Mouse (Mus musculus) neural tube, postnatal 0 days (tissue): ENCODE data around the gene Smim7. TPM values are rescaled to one million over a fixed set of nuclear protein-coding genes. Genes with fewer than 3 reads are reported as not detected.

Source experiments
- microRNA-seq: library from miRNA; unstranded; fragments of <30 nt; microRNA quantifications from one replicate; pipeline ENCODE4, GENCODE M21; 2016
- polyA plus RNA-seq: library from polyadenylated mRNA; unstranded; fragments of >200 nt; fragmentation: Nextera tagmentation; extraction: Ambion mirVana; gene quantifications from 2 replicates; pipeline ENCODE4 v1.2.1, GENCODE M21; 2015

Smim7 gene
- 118 and 136 TPM in 2 replicates for polyA plus RNA-seq

DNA sequence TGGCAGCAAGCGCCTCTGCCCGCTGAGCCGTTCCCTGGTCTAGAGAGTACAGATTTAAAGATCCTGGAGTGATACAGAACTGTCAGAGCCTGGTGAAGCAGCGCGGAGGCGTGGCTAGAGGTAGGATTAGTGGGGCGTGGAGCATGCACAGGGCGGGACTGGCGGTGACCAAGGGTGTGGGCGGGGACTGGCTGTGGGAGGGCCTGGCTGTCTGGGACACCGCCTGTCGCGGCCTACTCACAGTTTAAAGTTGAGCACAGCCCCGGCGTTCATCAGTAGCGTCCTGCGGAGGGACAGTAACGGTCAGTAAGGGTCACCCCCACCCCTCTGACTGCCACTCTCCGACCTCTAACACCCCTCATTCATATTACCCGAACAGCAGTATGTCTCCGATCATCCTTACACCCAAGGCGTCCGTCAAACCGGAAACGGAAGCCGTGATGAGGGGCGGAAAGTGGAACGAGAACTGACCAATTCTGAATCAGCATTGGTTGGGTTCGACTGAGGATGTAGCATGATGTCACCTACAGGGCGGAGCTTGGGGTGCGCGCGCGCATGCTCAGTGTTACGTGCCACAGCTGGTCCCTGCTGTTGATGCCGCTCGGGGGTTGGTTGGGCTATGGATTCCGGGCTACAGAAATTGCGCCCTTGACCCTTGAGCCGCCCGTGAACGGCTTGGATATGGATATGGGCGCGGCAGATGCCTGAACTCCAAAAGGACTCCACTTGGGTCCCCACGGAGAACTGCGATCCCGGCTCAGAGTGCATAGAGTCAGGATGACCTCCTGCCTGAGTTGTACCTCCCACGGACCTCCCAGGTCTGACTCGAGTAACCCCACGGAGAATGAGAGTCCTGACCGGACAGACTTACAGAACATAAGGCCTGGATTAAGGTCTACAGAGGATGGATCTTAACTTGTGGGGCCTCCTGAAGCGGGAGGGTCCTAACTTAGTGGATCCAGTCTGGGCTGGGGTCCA lies at the start of gene Smim7:
Smim7 (minus strand) TSS at position 456 of the 978 bp plus-strand sequence.

DNA sequence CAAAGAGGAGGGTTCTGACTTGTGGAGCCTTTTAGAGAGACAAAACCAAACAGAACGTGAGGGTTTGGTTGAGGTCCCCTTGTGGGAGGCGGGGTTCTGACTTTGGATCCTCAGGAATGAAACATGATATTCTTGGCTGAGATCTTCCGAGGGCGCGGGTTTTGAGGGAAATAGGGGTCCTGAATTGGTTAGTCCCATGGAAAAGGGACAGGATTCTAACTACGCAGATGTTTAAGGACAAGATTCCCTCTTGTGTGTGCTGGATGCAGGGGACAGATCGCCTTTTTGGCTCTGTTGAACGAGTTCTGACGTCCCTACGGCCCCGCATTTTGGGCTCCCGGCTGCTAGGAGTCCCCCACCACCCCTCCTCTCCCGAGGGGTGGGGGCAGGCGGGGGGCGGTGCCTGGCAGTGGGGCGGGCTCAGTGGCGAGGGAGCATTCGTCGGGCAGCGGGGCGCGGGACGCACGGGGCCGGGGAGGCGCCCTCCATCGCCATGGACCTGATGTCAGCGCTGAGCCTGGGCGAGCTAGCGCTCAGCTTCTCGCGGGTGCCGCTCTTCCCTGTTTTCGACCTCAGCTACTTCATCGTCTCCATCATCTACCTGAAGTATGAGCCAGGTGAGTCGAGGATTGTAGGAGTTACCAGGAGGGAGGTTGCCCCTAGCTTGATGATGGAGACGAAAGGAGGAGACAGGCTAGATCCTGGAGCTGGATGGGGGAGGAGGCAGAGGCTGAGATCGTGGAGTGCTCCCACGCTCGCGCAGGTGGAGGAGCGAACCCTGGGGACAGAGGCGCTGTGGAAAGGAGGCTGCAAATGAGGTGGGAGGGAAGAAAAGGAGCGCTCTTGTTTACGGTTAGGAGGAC lies 954 bp upstream of the Smim7 start, which contains the start of gene Tmem38a:
Tmem38a (plus strand) TSS at position 445 of the 863 bp plus-strand sequence.

DNA sequence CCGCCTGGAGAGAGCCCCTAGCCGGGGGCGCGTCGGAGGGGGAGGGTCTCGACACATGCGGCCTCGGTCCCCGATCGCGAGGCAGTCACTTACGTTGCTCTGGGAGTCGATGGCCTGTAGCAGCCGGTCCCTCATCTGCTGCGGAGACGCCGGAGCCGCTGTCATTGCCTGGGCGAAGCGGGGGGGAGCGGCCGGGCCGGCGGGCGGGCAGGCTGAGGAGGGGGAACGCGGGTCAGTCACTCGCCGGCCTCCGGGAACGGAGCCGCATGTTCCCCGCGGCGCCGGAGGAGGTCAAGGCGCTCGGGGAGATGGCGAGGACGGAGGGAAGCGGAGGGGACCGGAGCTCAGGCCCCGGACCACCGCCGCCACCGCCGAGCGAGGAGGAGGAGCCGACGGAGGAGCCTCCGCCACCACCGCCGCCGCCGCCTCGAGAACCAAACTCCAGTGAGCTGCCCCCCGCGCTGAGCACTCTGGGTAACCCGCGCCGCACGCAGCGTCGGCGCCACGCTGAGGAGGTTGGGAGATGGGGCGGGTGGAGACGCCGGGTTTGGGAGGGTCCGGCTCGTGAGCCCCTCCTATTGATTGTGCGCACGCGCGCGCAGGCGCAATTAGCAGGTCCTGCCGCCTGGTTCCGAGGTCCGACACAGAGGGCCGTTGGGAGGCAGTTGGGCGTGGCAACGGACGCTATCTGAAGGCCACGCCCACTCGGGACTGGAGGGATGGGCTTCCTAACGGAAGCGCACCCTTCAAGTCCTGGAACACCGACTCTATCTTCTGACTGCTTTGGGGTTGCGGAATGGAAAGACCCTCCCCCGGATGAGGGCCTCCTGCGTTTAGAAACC lies 22.9 kb downstream of the Smim7 start, which contains the start of gene Med26:
Med26 (minus strand) TSS at position 469 of the 842 bp plus-strand sequence.

Small RNAs within 50 kb of the gene (microRNA-seq; reads per million reads assigned to microRNA genes)
- gene Gm28019, result not detected

Other genes with a start within 250 kb of the Smim7 start
- 38.6 and 43.9 TPM in 2 replicates for gene Eps15l1, start 149.6 kb downstream of the Smim7 start, polyA plus RNA-seq
- 1.1 and 1.2 TPM in 2 replicates for gene Calr3, start 127.2 kb downstream of the Smim7 start, polyA plus RNA-seq
- 11.4 and 12.8 TPM in 2 replicates for gene 1700030K09Rik, start 127.2 kb downstream of the Smim7 start, polyA plus RNA-seq
- 32.1 and 35.1 TPM in 2 replicates for gene Cherp, start 95.9 kb downstream of the Smim7 start, polyA plus RNA-seq
- gene Slc35e1, start 78.5 kb downstream of the Smim7 start, polyA plus RNA-seq, result 12.1 and 12.8 TPM in 2 replicates
- gene Med26, start 22.8 kb downstream of the Smim7 start, polyA plus RNA-seq, result 11.0 and 12.0 TPM in 2 replicates
- 47.0 and 51.7 TPM in 2 replicates for gene Tmem38a, start 967 bp upstream of the Smim7 start, polyA plus RNA-seq
- 4.9 and 5.5 TPM in 2 replicates for gene Nwd1, start 75.6 kb upstream of the Smim7 start, polyA plus RNA-seq
- gene Sin3b, start 152.2 kb upstream of the Smim7 start, polyA plus RNA-seq, result 216 and 220 TPM in 2 replicates
- gene F2rl3, start 190.8 kb upstream of the Smim7 start, polyA plus RNA-seq, result 0.46 TPM in 1 of 2 replicates, not detected in the other